8 mouse cellular contexts compared by ENCODE assay signal in genomic region chr16:49858907-49859853, GRCm38 (mm10). TPM values are rescaled to one million over a fixed set of nuclear protein-coding genes. Genes with fewer than 3 reads are reported as not detected.
DNase-seq lines count a peak whose midpoint lies in the region; ATAC-seq and TF ChIP-seq lines count a peak whose summit lies in the region.

No protein-coding gene starts in this region.

- H3K79me2 ChIP-seq in CH12.LX (replicated peaks; ENCODE audit: control insufficient read depth, extremely low read depth, insufficient read depth, poor library complexity, severe bottlenecking) = peaks cover 72% of the 10 kb centered on the region

- ATAC-seq in liver, embryonic 13.5 days (ENCODE audit: low read depth) = peak; percentile 9; the same call in 1 of the 2 replicates
- ATAC-seq in stomach, postnatal 0 days (ENCODE audit: low FRiP score, low TSS enrichment) = peak; percentile 6; the same call in 1 of the 2 replicates

- peak overlapping the region; percentile 99 for H3K4me2 ChIP-seq in CH12.LX (ENCODE audit: insufficient read depth, low read depth, poor library complexity, severe bottlenecking)
- H3K4me2 ChIP-seq in liver, embryonic 13.5 days = peak overlapping the region; percentile 76
- peak overlapping the region; percentile 54 for H3K4me2 ChIP-seq in stomach, postnatal 0 days (replicated peaks; ENCODE audit: low read depth)

- DNase-seq in heart, adult 18-20 months = peak; percentile 68 to 75
- DNase-seq in heart, embryonic 10.5 days (ENCODE audit: low spot score) = no peak
- peak; percentile 59 for DNase-seq in CH12.LX (ENCODE audit: extremely low read depth)
- peak; percentile 72 for DNase-seq in fibroblast of lung, adult 2 months (ENCODE audit: low read depth)
- peak; percentile 38 for DNase-seq in liver, embryonic 13.5 days
- DNase-seq in stomach, postnatal 0 days (ENCODE audit: low spot score) = peak; percentile 31
- no peak for DNase-seq in embryo, embryonic 10.5 days (ENCODE audit: low spot score)
- DNase-seq in embryo, embryonic 9.5 days (ENCODE audit: extremely low spot score) = no peak

- H3K9ac ChIP-seq in CH12.LX (ENCODE audit: insufficient read depth, low read depth) = peak overlapping the region; percentile 90
- H3K9ac ChIP-seq in liver, embryonic 13.5 days = peak overlapping the region; percentile 100
- no peak overlapping the region for H3K9ac ChIP-seq in stomach, postnatal 0 days (ENCODE audit: low read length)

- no peaks in the 10 kb centered on the region for H3K27me3 ChIP-seq in heart, embryonic 10.5 days (ENCODE audit: insufficient read depth, poor library complexity, severe bottlenecking)
- H3K27me3 ChIP-seq in CH12.LX (replicated peaks) = no peaks in the 10 kb centered on the region
- H3K27me3 ChIP-seq in liver, embryonic 13.5 days = no peaks in the 10 kb centered on the region
- H3K27me3 ChIP-seq in stomach, postnatal 0 days (ENCODE audit: control insufficient read depth, insufficient read depth, low read length) = no peaks in the 10 kb centered on the region

- TF ChIP-seq EP300 in CH12.LX (IDR thresholded peaks at IDR 0.05; ENCODE audit: low read length) = no peak
- no peak for TF ChIP-seq EP300 in stomach, postnatal 0 days (optimal IDR thresholded peaks at IDR 0.05)

- in situ Hi-C loops in CH12.LX (cut with MboI; ENCODE audit: low pct_ligation_motif_present, low pct_unique_long_range_greater_than_20kb, low sequenced_read_pairs) = no loop called here

- H3K36me3 ChIP-seq in heart, embryonic 10.5 days = no peaks in the 10 kb centered on the region
- peaks cover 21 to 42% of the 10 kb centered on the region in 2 experiments for H3K36me3 ChIP-seq in CH12.LX (replicated peaks in 1 of 2; ENCODE audit: control insufficient read depth in 1 of 2, insufficient read depth in 1 of 2, low read length in 1 of 2)
- H3K36me3 ChIP-seq in liver, embryonic 13.5 days = peaks cover 55% of the 10 kb centered on the region
- H3K36me3 ChIP-seq in stomach, postnatal 0 days (ENCODE audit: control insufficient read depth, insufficient read depth, low read length) = no peaks in the 10 kb centered on the region

- dilution Hi-C loops in CH12.LX (cut with MboI; ENCODE audit: extremely low pct_ligation_motif_present, extremely low pct_unique_long_range_greater_than_20kb, low sequenced_read_pairs) = no loop called here

- H3K4me3 ChIP-seq in heart, embryonic 10.5 days = no peak overlapping the region
- peak overlapping the region in 2 of 3 experiments; percentile 67 to 90 for H3K4me3 ChIP-seq in CH12.LX (replicated peaks in 1 of 3; ENCODE audit: low read depth in 2 of 3, low read length in 2 of 3, poor library complexity in 1 of 3)
- H3K4me3 ChIP-seq in liver, embryonic 13.5 days (replicated peaks) = peak overlapping the region; percentile 91
- peak overlapping the region; percentile 27 for H3K4me3 ChIP-seq in stomach, postnatal 0 days (ENCODE audit: low read depth, low read length)

- TF ChIP-seq POLR2A in CH12.LX (IDR thresholded peaks at IDR 0.05; ENCODE audit: low read depth, low read length) = no peak

- H3K27ac ChIP-seq in heart, embryonic 10.5 days = no peak overlapping the region
- H3K27ac ChIP-seq in CH12.LX (ENCODE audit: insufficient read depth, low read depth) = peak overlapping the region; percentile 31; the same call in 1 of the 2 replicates
- H3K27ac ChIP-seq in liver, embryonic 13.5 days = peak overlapping the region; percentile 100
- H3K27ac ChIP-seq in stomach, postnatal 0 days (replicated peaks) = peak overlapping the region; percentile 53

- H3K9me3 ChIP-seq in heart, embryonic 10.5 days = no peaks in the 10 kb centered on the region
- H3K9me3 ChIP-seq in CH12.LX (replicated peaks; ENCODE audit: low read length) = peaks cover 6% of the 10 kb centered on the region
- no peaks in the 10 kb centered on the region for H3K9me3 ChIP-seq in liver, embryonic 13.5 days (replicated peaks)
- no peaks in the 10 kb centered on the region for H3K9me3 ChIP-seq in stomach, postnatal 0 days (ENCODE audit: control insufficient read depth, low read length)

- peak; percentile 48 to 79 for TF ChIP-seq CTCF in CH12.LX (conservative IDR thresholded peaks at IDR 0.05 in 1 of 2, IDR thresholded peaks at IDR 0.05 in 1 of 2; ENCODE audit: low read depth in 2 of 2, low read length in 2 of 2)
- TF ChIP-seq CTCF in stomach, postnatal 0 days (IDR thresholded peaks at IDR 0.05; ENCODE audit: low read depth) = peak; percentile 53

- 80% methylated on average over 4 of the region's 4 CpGs for WGBS in heart, embryonic 10.5 days
- 28% methylated on average over 4 of the region's 4 CpGs for WGBS in liver, embryonic 13.5 days (ENCODE audit: insufficient replicate concordance)
- 58% methylated on average over 4 of the region's 4 CpGs for WGBS in stomach, postnatal 0 days

- H3K4me1 ChIP-seq in heart, embryonic 10.5 days = peaks cover 19% of the 10 kb centered on the region
- H3K4me1 ChIP-seq in CH12.LX (ENCODE audit: control insufficient read depth in 1 of 2, insufficient read depth in 2 of 2) = peaks cover 8 to 45% of the 10 kb centered on the region in 2 experiments
- peaks cover 62% of the 10 kb centered on the region for H3K4me1 ChIP-seq in liver, embryonic 13.5 days (replicated peaks)
- no peaks in the 10 kb centered on the region; the same call in 1 of the 2 replicates for H3K4me1 ChIP-seq in stomach, postnatal 0 days (replicated peaks; ENCODE audit: control insufficient read depth, insufficient read depth)

- TF ChIP-seq RAD21 in CH12.LX (IDR thresholded peaks at IDR 0.05; ENCODE audit: low read depth, low read length) = peak; percentile 80

TF ChIP-seq in CH12.LX, 34 proteins besides CTCF, POLR2A, EP300 and RAD21:
- TF ChIP-seq CHD1 (IDR thresholded peaks at IDR 0.05; ENCODE audit: low read depth, low read length) (no peak), SIN3A (IDR thresholded peaks at IDR 0.05; ENCODE audit: low read length) (peak; percentile 54; the same call in 1 of the 2 replicates), MAZ (IDR thresholded peaks at IDR 0.05; ENCODE audit: low read depth, low read length) (peak; percentile 55; the same call in 1 of the 2 replicates), ELF1 (IDR thresholded peaks at IDR 0.05; ENCODE audit: low read depth, low read length) (0 out of 2 replicates have a peak, but pooled peaks have one; percentile 8), PAX5 (IDR thresholded peaks at IDR 0.05; ENCODE audit: low read length) (no peak), SMC3 (IDR thresholded peaks at IDR 0.05; ENCODE audit: low read depth, low read length) (peak; percentile 80), JUN (IDR thresholded peaks at IDR 0.05; ENCODE audit: insufficient read depth, low read depth, low read length) (no peak), GABPA (IDR thresholded peaks at IDR 0.05; ENCODE audit: insufficient replicate concordance, low read depth, low read length) (no peak), MXI1 (IDR thresholded peaks at IDR 0.05; ENCODE audit: low read depth, low read length) (peak; percentile 40; the same call in 1 of the 2 replicates), UBTF (IDR thresholded peaks at IDR 0.05; ENCODE audit: low read depth, low read length) (0 out of 2 replicates have a peak, but pooled peaks have one; percentile 26), ZNF384 (IDR thresholded peaks at IDR 0.05; ENCODE audit: low read depth, low read length) (no peak), RCOR1 (conservative IDR thresholded peaks at IDR 0.05; ENCODE audit: low read depth, low read length) (0 out of 2 replicates have a peak, but pooled peaks have one; percentile 48), E2F4 (IDR thresholded peaks at IDR 0.05; ENCODE audit: insufficient replicate concordance, low read depth, low read length) (no peak), TBP (conservative IDR thresholded peaks at IDR 0.05; ENCODE audit: low read depth, low read length) (peak; percentile 13; the same call in 1 of the 2 replicates), USF1 (IDR thresholded peaks at IDR 0.05; ENCODE audit: low read depth, low read length) (no peak), MAX (IDR thresholded peaks at IDR 0.05; ENCODE audit: low read length) (no peak), IRF4 (IDR thresholded peaks at IDR 0.05; ENCODE audit: low read depth, low read length) (peak; percentile 28; the same call in 1 of the 2 replicates)
TF ChIP-seq in CH12.LX: peak in this region for 9.

RNA-seq across cellular contexts. Expression of gene Cd47, which starts 58.8 kb away (rescaled TPM):
- 10 to 100 TPM; 79.4 to 84.7 TPM for total RNA-seq in heart, adult 18-20 months (2021)
- polyA plus RNA-seq in heart, embryonic 10.5 days (2016; fragmentation: Nextera tagmentation; extraction: Ambion mirVana) = 49.0 and 50.3 TPM in 2 replicates
- total RNA-seq in CH12.LX (2012; rRNA removed) = 111 and 142 TPM in 2 replicates
- total RNA-seq in CH12.LX (2014; rRNA removed) = 277 and 278 TPM in 2 replicates
- polyA plus RNA-seq in CH12.LX (2012; ENCODE audit: insufficient read length, low read depth) = 102 and 109 TPM in 2 replicates
- 301 and 344 TPM in 2 replicates for polyA plus RNA-seq in liver, embryonic 13.5 days (2015; fragmentation: Nextera tagmentation; extraction: Ambion mirVana)
- 95.2 and 100 TPM in 2 replicates for polyA plus RNA-seq in stomach, postnatal 0 days (2015; fragmentation: Nextera tagmentation; extraction: Ambion mirVana)

Comparison
In these comparisons a context has a peak if more than half of its experiments do, and no peak if none do; other contexts are left out.
1. DNase-seq: peak in heart, adult 18-20 months (2 of 2), CH12.LX (single experiment), fibroblast of lung, adult 2 months (single experiment), liver, embryonic 13.5 days (single experiment) and stomach, postnatal 0 days (single experiment); none in heart, embryonic 10.5 days (single experiment), embryo, embryonic 10.5 days (single experiment) and embryo, embryonic 9.5 days (single experiment).
2. Peak in every context shown above with its lines, with median percentiles within 50 percentile points of each other: H3K4me2 ChIP-seq.